Mouse (Mus musculus) large intestine, adult 2 months (tissue): ENCODE measurements around the gene Padi2. TPM values are rescaled to one million over a fixed set of nuclear protein-coding genes. Genes with fewer than 3 reads are reported as not detected.

Experiments used
- DNase-seq: peaks from one replicate; pipeline ENCODE4 v3.0.0-alpha.2; 2012; ENCODE audit warnings: low read depth, low spot score
- WGBS: fragments of 180-500 bp; shearing (Covaris S2); methylation state at CpG from one replicate; pipeline ENCODE4 v1.1.7; 2018; 5-methylcytosine and 5-hydroxymethylcytosine counted together
- polyA plus RNA-seq: library from polyadenylated mRNA; depleted of rRNA; stranded (reverse); fragments of >200 nt; gene quantifications from 2 replicates; pipeline ENCODE4 v1.2.3, GENCODE M21; 2012; rRNA removed

Padi2 gene
- polyA plus RNA-seq, 1 experiment: 2.1 TPM

GRCm38 (mm10) chr4:140977886-140978692, 71.9 kb downstream of the Padi2 start:
- DNase-seq: peak; percentile 37
- WGBS: 55% methylated on average over 14 of the region's 14 CpGs

- 96% methylated on average over 2 of the region's 2 CpGs for WGBS
- DNase-seq: no peak
These were observed 75.5 kb downstream of the Padi2 start for GRCm38 (mm10) chr4:140981605-140982004.

- WGBS: 28% methylated on average over 4 of the region's 4 CpGs
- DNase-seq: no peak
These were observed 76.7 kb downstream of the Padi2 start for GRCm38 (mm10) chr4:140982808-140983207.

GRCm38 (mm10) chr4:140983442-140983841, 77.3 kb downstream of the Padi2 start:
- no peak for DNase-seq
- WGBS: 6% methylated on average over 9 of the region's 9 CpGs

- WGBS: 88% methylated on average over 6 of the region's 6 CpGs
- no peak for DNase-seq
These were observed 78.4 kb downstream of the Padi2 start for GRCm38 (mm10) chr4:140984544-140984943.

- no peak for DNase-seq
- 33% methylated on average over 15 of the region's 15 CpGs for WGBS
These were observed 80.0 kb downstream of the Padi2 start for GRCm38 (mm10) chr4:140986024-140986710.

GRCm38 (mm10) chr4:140986711-140987395, 80.7 kb downstream of the Padi2 start, which contains the start of gene Atp13a2:
TSS of gene Atp13a2 (plus strand) at chr4:140986873.
- 1% methylated on average over 58 of the region's 58 CpGs for WGBS
- DNase-seq: peak; percentile 47

GRCm38 (mm10) chr4:140987476-140987875, 81.3 kb downstream of the Padi2 start:
- DNase-seq: no peak
- WGBS: 40% methylated on average over 7 of the region's 7 CpGs

GRCm38 (mm10) chr4:140988706-140989290, 82.7 kb downstream of the Padi2 start:
- WGBS: 74% methylated on average over 7 of the region's 7 CpGs
- DNase-seq: no peak

GRCm38 (mm10) chr4:140989447-140989846, 83.3 kb downstream of the Padi2 start:
- 81% methylated on average over 14 of the region's 14 CpGs for WGBS
- DNase-seq: no peak

GRCm38 (mm10) chr4:140992215-140992614, 86.1 kb downstream of the Padi2 start:
- no peak for DNase-seq
- WGBS: 93% methylated on average over 20 of the region's 20 CpGs

GRCm38 (mm10) chr4:140993846-140994245, 87.7 kb downstream of the Padi2 start:
- 86% methylated on average over 8 of the region's 8 CpGs for WGBS

GRCm38 (mm10) chr4:140995811-140996210, 89.7 kb downstream of the Padi2 start:
- WGBS: 90% methylated on average over 8 of the region's 8 CpGs
- no peak for DNase-seq

More at GRCm38 (mm10) chr4:140993846-140994245, 87.7 kb downstream of the Padi2 start:
- DNase-seq: no peak

GRCm38 (mm10) chr4:140996812-140997211, 90.7 kb downstream of the Padi2 start:
- DNase-seq: no peak
- 94% methylated on average over 9 of the region's 9 CpGs for WGBS

Other genes with a start within 250 kb of the Padi2 start
- 21.1 and 28.4 TPM in 2 replicates for gene Arhgef10l, start 240.3 kb upstream of the Padi2 start, polyA plus RNA-seq
- 46.0 and 52.5 TPM in 2 replicates for gene Rcc2, start 205.8 kb upstream of the Padi2 start, polyA plus RNA-seq
- not detected in 2 replicates for gene Padi6, start 163.7 kb upstream of the Padi2 start, polyA plus RNA-seq
- gene Padi4, start 132.1 kb upstream of the Padi2 start, polyA plus RNA-seq: 0.30 and 0.48 TPM in 2 replicates
- gene Padi3, start 95.7 kb upstream of the Padi2 start, polyA plus RNA-seq: not detected in 2 replicates
- gene Padi1, start 60.6 kb upstream of the Padi2 start, polyA plus RNA-seq: 0.02 and 0.05 TPM in 2 replicates
- gene Sdhb, start 54.9 kb downstream of the Padi2 start, polyA plus RNA-seq: 328 and 371 TPM in 2 replicates
- gene Atp13a2, start 80.5 kb downstream of the Padi2 start, polyA plus RNA-seq: 31.7 and 40.0 TPM in 2 replicates
- 10.4 and 10.6 TPM in 2 replicates for gene Mfap2, start 104.1 kb downstream of the Padi2 start, polyA plus RNA-seq
- 4.3 and 5.5 TPM in 2 replicates for gene Crocc, start 154.2 kb downstream of the Padi2 start, polyA plus RNA-seq
- 60.9 and 72.4 TPM in 2 replicates for gene Necap2, start 172.0 kb downstream of the Padi2 start, polyA plus RNA-seq
- gene Spata21, start 182.0 kb downstream of the Padi2 start, polyA plus RNA-seq: not detected in 2 replicates
- gene Szrd1, start 233.4 kb downstream of the Padi2 start, polyA plus RNA-seq: 46.7 and 49.1 TPM in 2 replicates
- gene Fbxo42, start 241.6 kb downstream of the Padi2 start, polyA plus RNA-seq: 10.9 and 17.1 TPM in 2 replicates